Mouse (Mus musculus): ENCODE results near the gene Papola. TPM values are rescaled to one million over a fixed set of nuclear protein-coding genes. Genes with fewer than 3 reads are reported as not detected.

Papola gene
- polyA plus RNA-seq, 1 experiment from 2014 or later = 159 TPM

- H3K36me3 ChIP-seq (ENCODE audit: control insufficient read depth, insufficient read depth, low read length) = no peaks in the 10 kb centered on the region
- WGBS = 87% methylated on average over 2 of the region's 2 CpGs
- no peak overlapping the region for H3K27ac ChIP-seq (replicated peaks; ENCODE audit: low read depth, low read length)
- no peak overlapping the region for H3K4me3 ChIP-seq (ENCODE audit: low read depth, low read length)
- DNase-seq (ENCODE audit: low spot score) = no peak
- no peaks in the 10 kb centered on the region for H3K4me1 ChIP-seq (ENCODE audit: control insufficient read depth, insufficient read depth, low read length)
- H3K9me3 ChIP-seq (ENCODE audit: control insufficient read depth, low read length) = no peaks in the 10 kb centered on the region
- H3K9ac ChIP-seq (ENCODE audit: low read depth, low read length) = no peak overlapping the region
- no peak for ATAC-seq (ENCODE audit: low read depth)
- no peaks in the 10 kb centered on the region for H3K27me3 ChIP-seq (replicated peaks; ENCODE audit: control insufficient read depth, insufficient read depth, low read length)
- H3K4me2 ChIP-seq (ENCODE audit: low read depth, low read length) = no peak overlapping the region
These were observed 25.6 kb upstream of the Papola start for GRCm38 (mm10) chr12:105758911-105759310.

- H3K36me3 ChIP-seq (ENCODE audit: control insufficient read depth, insufficient read depth, low read length) = no peaks in the 10 kb centered on the region
- no peak overlapping the region for H3K4me2 ChIP-seq (ENCODE audit: low read depth, low read length)
- no peak for ATAC-seq (ENCODE audit: low read depth)
- no peaks in the 10 kb centered on the region for H3K27me3 ChIP-seq (replicated peaks; ENCODE audit: control insufficient read depth, insufficient read depth, low read length)
- no peaks in the 10 kb centered on the region for H3K4me1 ChIP-seq (ENCODE audit: control insufficient read depth, insufficient read depth, low read length)
- no peak overlapping the region for H3K4me3 ChIP-seq (ENCODE audit: low read depth, low read length)
- H3K9ac ChIP-seq (ENCODE audit: low read depth, low read length) = no peak overlapping the region
- H3K9me3 ChIP-seq (ENCODE audit: control insufficient read depth, low read length) = no peaks in the 10 kb centered on the region
- no peak overlapping the region for H3K27ac ChIP-seq (replicated peaks; ENCODE audit: low read depth, low read length)
- DNase-seq (ENCODE audit: low spot score) = no peak
- 52% methylated on average over 10 of the region's 10 CpGs for WGBS
These were observed 24.5 kb upstream of the Papola start for GRCm38 (mm10) chr12:105759849-105760478.

- H3K27ac ChIP-seq (replicated peaks; ENCODE audit: low read depth, low read length) = no peak overlapping the region
These were observed 23.3 kb upstream of the Papola start for GRCm38 (mm10) chr12:105761171-105761570.

GRCm38 (mm10) chr12:105761629-105762028, 22.9 kb upstream of the Papola start:
- DNase-seq (ENCODE audit: low spot score) = no peak
- WGBS = 60% methylated on average over 3 of the region's 3 CpGs

More at GRCm38 (mm10) chr12:105761171-105761570, 23.3 kb upstream of the Papola start:
- Histone ChIP-seq H3K36me3 (ENCODE audit: control insufficient read depth, insufficient read depth, low read length) (no peaks in the 10 kb centered on the region), H3K4me2 (ENCODE audit: low read depth, low read length) (no peak overlapping the region), H3K9ac (ENCODE audit: low read depth, low read length) (no peak overlapping the region), H3K4me3 (ENCODE audit: low read depth, low read length) (no peak overlapping the region), H3K9me3 (ENCODE audit: control insufficient read depth, low read length) (no peaks in the 10 kb centered on the region), H3K4me1 (ENCODE audit: control insufficient read depth, insufficient read depth, low read length) (no peaks in the 10 kb centered on the region), H3K27me3 (replicated peaks; ENCODE audit: control insufficient read depth, insufficient read depth, low read length) (no peaks in the 10 kb centered on the region)
- ATAC-seq (ENCODE audit: low read depth) = no peak
- WGBS = 56% methylated on average over 11 of the region's 11 CpGs
- DNase-seq (ENCODE audit: low spot score) = peak; percentile 9

GRCm38 (mm10) chr12:105769700-105770099, 14.8 kb upstream of the Papola start:
- 72% methylated on average over 10 of the region's 10 CpGs for WGBS
- no peak overlapping the region for H3K9ac ChIP-seq (ENCODE audit: low read depth, low read length)
- no peak for DNase-seq (ENCODE audit: low spot score)

More at GRCm38 (mm10) chr12:105761629-105762028, 22.9 kb upstream of the Papola start:
- Histone ChIP-seq H3K4me2 (ENCODE audit: low read depth, low read length) (no peak overlapping the region), H3K9ac (ENCODE audit: low read depth, low read length) (no peak overlapping the region), H3K4me3 (ENCODE audit: low read depth, low read length) (no peak overlapping the region), H3K9me3 (ENCODE audit: control insufficient read depth, low read length) (no peaks in the 10 kb centered on the region), H3K27ac (replicated peaks; ENCODE audit: low read depth, low read length) (no peak overlapping the region), H3K4me1 (ENCODE audit: control insufficient read depth, insufficient read depth, low read length) (no peaks in the 10 kb centered on the region), H3K36me3 (ENCODE audit: control insufficient read depth, insufficient read depth, low read length) (no peaks in the 10 kb centered on the region), H3K27me3 (replicated peaks; ENCODE audit: control insufficient read depth, insufficient read depth, low read length) (no peaks in the 10 kb centered on the region)
- no peak for ATAC-seq (ENCODE audit: low read depth)

GRCm38 (mm10) chr12:105774871-105775270, 9.6 kb upstream of the Papola start:
- H3K27me3 ChIP-seq (replicated peaks; ENCODE audit: control insufficient read depth, insufficient read depth, low read length) = no peaks in the 10 kb centered on the region
- H3K9me3 ChIP-seq (ENCODE audit: control insufficient read depth, low read length) = no peaks in the 10 kb centered on the region
- no peaks in the 10 kb centered on the region; the same call in 1 of the 2 replicates for H3K4me1 ChIP-seq (ENCODE audit: control insufficient read depth, insufficient read depth, low read length)
- H3K9ac ChIP-seq (ENCODE audit: low read depth, low read length) = no peak overlapping the region
- no peaks in the 10 kb centered on the region for H3K36me3 ChIP-seq (ENCODE audit: control insufficient read depth, insufficient read depth, low read length)
- H3K4me3 ChIP-seq (ENCODE audit: low read depth, low read length) = no peak overlapping the region
- no peak overlapping the region for H3K27ac ChIP-seq (replicated peaks; ENCODE audit: low read depth, low read length)
- 55% methylated on average over 7 of the region's 7 CpGs for WGBS
- ATAC-seq (ENCODE audit: low read depth) = no peak
- H3K4me2 ChIP-seq (ENCODE audit: low read depth, low read length) = no peak overlapping the region
- peak; percentile 17 for DNase-seq (ENCODE audit: low spot score)

More at GRCm38 (mm10) chr12:105769700-105770099, 14.8 kb upstream of the Papola start:
- no peaks in the 10 kb centered on the region for H3K9me3 ChIP-seq (ENCODE audit: control insufficient read depth, low read length)
- H3K27ac ChIP-seq (replicated peaks; ENCODE audit: low read depth, low read length) = no peak overlapping the region
- H3K36me3 ChIP-seq (ENCODE audit: control insufficient read depth, insufficient read depth, low read length) = no peaks in the 10 kb centered on the region
- no peak overlapping the region for H3K4me3 ChIP-seq (ENCODE audit: low read depth, low read length)
- no peak for ATAC-seq (ENCODE audit: low read depth)
- no peaks in the 10 kb centered on the region; the same call in 1 of the 2 replicates for H3K4me1 ChIP-seq (ENCODE audit: control insufficient read depth, insufficient read depth, low read length)
- H3K27me3 ChIP-seq (replicated peaks; ENCODE audit: control insufficient read depth, insufficient read depth, low read length) = no peaks in the 10 kb centered on the region
- H3K4me2 ChIP-seq (ENCODE audit: low read depth, low read length) = no peak overlapping the region

GRCm38 (mm10) chr12:105777651-105778050, 6.8 kb upstream of the Papola start:
- H3K9ac ChIP-seq (ENCODE audit: low read depth, low read length) = no peak overlapping the region
- no peak overlapping the region for H3K27ac ChIP-seq (replicated peaks; ENCODE audit: low read depth, low read length)
- H3K27me3 ChIP-seq (replicated peaks; ENCODE audit: control insufficient read depth, insufficient read depth, low read length) = no peaks in the 10 kb centered on the region
- WGBS = 84% methylated on average over 4 of the region's 4 CpGs
- H3K36me3 ChIP-seq (ENCODE audit: control insufficient read depth, insufficient read depth, low read length) = no peaks in the 10 kb centered on the region
- DNase-seq (ENCODE audit: low spot score) = no peak
- H3K4me3 ChIP-seq (ENCODE audit: low read depth, low read length) = no peak overlapping the region
- no peaks in the 10 kb centered on the region; the same call in 1 of the 2 replicates for H3K4me1 ChIP-seq (ENCODE audit: control insufficient read depth, insufficient read depth, low read length)
- H3K9me3 ChIP-seq (ENCODE audit: control insufficient read depth, low read length) = no peaks in the 10 kb centered on the region
- no peak for ATAC-seq (ENCODE audit: low read depth)
- H3K4me2 ChIP-seq (ENCODE audit: low read depth, low read length) = no peak overlapping the region

- DNase-seq (ENCODE audit: low spot score) (peak; percentile 64), ATAC-seq (ENCODE audit: low read depth) (peak; percentile 73)
- H3K36me3 ChIP-seq (ENCODE audit: control insufficient read depth, insufficient read depth, low read length) = no peaks in the 10 kb centered on the region
- peak overlapping the region; percentile 58 for H3K4me2 ChIP-seq (ENCODE audit: low read depth, low read length)
- no peaks in the 10 kb centered on the region for H3K9me3 ChIP-seq (ENCODE audit: control insufficient read depth, low read length)
- no peaks in the 10 kb centered on the region for H3K27me3 ChIP-seq (replicated peaks; ENCODE audit: control insufficient read depth, insufficient read depth, low read length)
- peak overlapping the region; percentile 98 for H3K27ac ChIP-seq (replicated peaks; ENCODE audit: low read depth, low read length)
- H3K4me3 ChIP-seq (ENCODE audit: low read depth, low read length) = peak overlapping the region; percentile 96
- H3K4me1 ChIP-seq (ENCODE audit: control insufficient read depth, insufficient read depth, low read length) = peaks cover 12% of the 10 kb centered on the region
- WGBS = 1% methylated on average over 25 of the region's 53 CpGs
- peak overlapping the region; percentile 95 for H3K9ac ChIP-seq (ENCODE audit: low read depth, low read length)
These were observed 693 bp downstream of the Papola start for GRCm38 (mm10) chr12:105785000-105785774.

All from embryonic facial prominence, embryonic 14.5 days (tissue).